Mouse (Mus musculus) forebrain, embryonic 10.5 days (tissue): ENCODE measurements at regions not wholly inside any gene's neighbourhood (a gene's known extent, or its start where the extent isn't known, plus 50 kb on each side); places are given as distances from the start of the nearest gene placed in this dataset.

Experiments
- DNase-seq: peaks from one replicate; pipeline ENCODE4 v3.0.0-alpha.2; 2017; ENCODE audit warnings: low spot score; ENCODE audit errors: extremely low spot score
- H3K27ac ChIP-seq: fragments of 300-500 bp; sonication (generic); 2 replicates; pipeline ENCODE4 v1.5.1; 2016; ENCODE audit warnings: mild to moderate bottlenecking
- H3K27me3 ChIP-seq: fragments of 300-500 bp; sonication (generic); 2 replicates; pipeline ENCODE4 v1.6.1; 2016; ENCODE audit warnings: mild to moderate bottlenecking; ENCODE audit not compliant: poor library complexity, severe bottlenecking
- H3K36me3 ChIP-seq: fragments of 300-500 bp; sonication (generic); replicated peaks from 2 replicates; pipeline ENCODE4 v1.6.1; 2016; ENCODE audit warnings: mild to moderate bottlenecking, moderate library complexity
- H3K4me1 ChIP-seq: fragments of 300-500 bp; sonication (generic); 2 replicates; pipeline ENCODE4 v1.6.1; 2016
- H3K4me3 ChIP-seq: fragments of 300-500 bp; sonication (generic); 2 replicates; pipeline ENCODE4 v1.5.1; 2016; ENCODE audit warnings: mild to moderate bottlenecking, moderate library complexity
- H3K9me3 ChIP-seq: fragments of 300-500 bp; sonication (generic); 2 replicates; pipeline ENCODE4 v1.6.1; 2016; ENCODE audit warnings: mild to moderate bottlenecking, moderate library complexity
- WGBS: fragments of 180-500 bp; shearing (Covaris S2); methylation state at CpG from one replicate; pipeline ENCODE4 v1.1.7; 2016; 5-methylcytosine and 5-hydroxymethylcytosine counted together

DNA sequence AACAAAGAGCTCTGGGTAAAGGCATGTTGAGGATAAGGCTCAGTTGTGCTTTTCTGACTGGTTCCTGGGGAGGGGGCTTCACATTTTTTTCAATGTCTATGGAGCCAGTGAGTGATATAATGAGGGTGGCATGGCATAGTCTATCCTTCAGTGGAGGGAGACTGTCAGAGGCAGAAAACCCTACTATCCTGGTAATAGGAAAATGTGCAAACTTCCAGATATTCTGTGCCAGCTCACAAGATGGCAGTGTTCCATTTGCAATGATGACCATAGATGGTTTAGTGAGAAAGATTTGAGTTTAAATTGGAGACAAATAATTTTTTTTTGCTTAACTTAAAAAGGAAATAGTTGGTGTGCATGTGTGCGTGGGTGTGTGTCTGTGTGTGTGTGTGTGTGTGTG is 352.8 kb downstream of the Dad1 start:
- Histone ChIP-seq H3K4me3 (no peak overlapping the region), H3K9me3 (no peaks in the 10 kb centered on the region), H3K27me3 (no peaks in the 10 kb centered on the region), H3K27ac (no peak overlapping the region), H3K4me1 (no peaks in the 10 kb centered on the region), H3K36me3 (no peaks in the 10 kb centered on the region)
- 96% methylated on average over 1 of the region's 1 CpGs for WGBS
- no peak for DNase-seq

DNA sequence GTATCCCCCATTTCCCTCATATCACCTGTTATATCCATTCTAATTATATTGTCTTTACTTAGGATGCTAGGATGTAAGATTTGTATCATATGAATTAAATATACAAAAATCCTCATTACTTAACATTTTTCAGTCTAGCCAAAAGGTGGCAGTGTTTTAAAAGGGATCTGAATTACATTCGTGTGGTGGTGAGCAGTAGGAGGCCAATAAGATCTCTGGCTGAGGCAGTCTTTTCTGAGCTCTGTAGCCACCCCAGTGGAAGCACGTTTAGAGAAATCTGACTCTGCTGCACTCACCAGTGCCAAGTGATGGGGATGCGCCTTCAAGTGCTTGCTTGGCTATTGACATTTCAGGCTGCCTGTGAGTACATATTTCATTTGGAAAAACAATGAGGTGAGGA is 372.6 kb downstream of the Dad1 start:
- Histone ChIP-seq H3K4me3 (no peak overlapping the region), H3K9me3 (no peaks in the 10 kb centered on the region), H3K27ac (no peak overlapping the region), H3K36me3 (no peaks in the 10 kb centered on the region), H3K4me1 (no peaks in the 10 kb centered on the region), H3K27me3 (no peaks in the 10 kb centered on the region)
- WGBS: 13% methylated on average over 3 of the region's 3 CpGs
- no peak for DNase-seq

DNA sequence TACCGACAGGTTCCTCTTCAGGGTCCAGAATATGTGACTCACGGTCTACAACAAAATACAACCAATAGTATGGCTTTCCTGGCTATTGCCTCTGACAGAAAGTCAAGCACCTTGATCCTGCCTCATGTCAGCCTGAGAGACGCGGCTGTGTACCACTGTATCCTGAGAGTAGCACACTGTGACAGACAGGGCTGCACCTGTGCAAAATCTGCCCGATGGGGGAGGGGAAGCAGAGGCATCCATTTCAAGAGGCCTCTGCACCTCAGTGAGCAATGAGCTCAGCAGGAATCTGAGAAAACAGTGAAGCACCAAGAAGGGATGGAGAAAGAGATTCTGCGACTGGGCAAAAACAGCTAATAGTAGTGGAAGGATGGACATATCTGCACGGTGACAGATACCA is 377.3 kb downstream of the Dad1 start:
- H3K27ac ChIP-seq: no peak overlapping the region
- WGBS: 64% methylated on average over 7 of the region's 7 CpGs

DNA sequence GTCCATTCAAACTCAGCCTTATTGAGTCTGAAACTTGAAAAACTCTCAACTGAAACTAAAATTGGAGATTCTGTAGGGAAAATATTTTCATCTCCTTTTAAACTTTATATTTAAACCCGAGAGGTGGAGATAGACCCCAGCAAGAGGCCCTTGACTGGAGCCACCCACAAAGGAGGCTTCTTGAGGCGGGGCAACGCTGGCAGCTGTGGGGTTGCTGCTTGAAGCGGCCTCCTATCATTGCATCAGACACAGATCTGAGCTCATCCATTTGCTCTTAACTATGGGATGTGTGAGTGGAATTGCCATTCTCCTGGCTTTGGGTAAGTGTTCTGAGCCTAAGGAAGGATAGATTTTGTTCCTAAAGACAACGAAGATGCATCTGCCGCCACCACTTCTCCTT is 378.2 kb downstream of the Dad1 start:
- DNase-seq: no peak
- Histone ChIP-seq H3K4me1 (no peaks in the 10 kb centered on the region), H3K4me3 (no peak overlapping the region), H3K27ac (no peak overlapping the region), H3K9me3 (no peaks in the 10 kb centered on the region), H3K36me3 (no peaks in the 10 kb centered on the region), H3K27me3 (no peaks in the 10 kb centered on the region)
- 68% methylated on average over 6 of the region's 6 CpGs for WGBS

More for the DNA sequence above, 377.3 kb downstream of the Dad1 start:
- Histone ChIP-seq H3K9me3 (no peaks in the 10 kb centered on the region), H3K4me3 (no peak overlapping the region), H3K27me3 (no peaks in the 10 kb centered on the region), H3K4me1 (no peaks in the 10 kb centered on the region), H3K36me3 (no peaks in the 10 kb centered on the region)
- no peak for DNase-seq

DNA sequence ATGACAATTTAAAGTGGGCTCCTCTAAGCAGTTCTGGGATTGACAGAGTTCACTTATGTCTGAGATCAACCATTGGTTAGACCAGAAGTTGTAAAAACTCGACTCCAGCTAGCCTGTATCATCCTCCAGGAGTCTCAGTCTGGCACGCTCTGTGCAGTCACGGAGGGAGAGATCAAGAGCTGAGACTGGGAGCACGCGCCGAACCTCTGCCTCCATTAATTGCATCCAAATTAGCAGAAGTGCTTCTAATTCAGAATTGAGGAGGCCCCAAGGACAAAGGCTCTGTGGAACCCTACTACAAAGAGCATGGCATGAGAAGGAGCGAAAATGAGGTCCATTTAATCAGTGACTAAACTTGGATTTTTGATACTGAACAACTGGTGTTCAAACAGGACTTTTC is 406.9 kb downstream of the Dad1 start:
- Histone ChIP-seq H3K27ac (no peak overlapping the region), H3K27me3 (no peaks in the 10 kb centered on the region), H3K4me3 (no peak overlapping the region), H3K9me3 (no peaks in the 10 kb centered on the region), H3K36me3 (no peaks in the 10 kb centered on the region), H3K4me1 (peaks cover 12% of the 10 kb centered on the region)
- peak; percentile 24 for DNase-seq
- 68% methylated on average over 7 of the region's 7 CpGs for WGBS

DNA sequence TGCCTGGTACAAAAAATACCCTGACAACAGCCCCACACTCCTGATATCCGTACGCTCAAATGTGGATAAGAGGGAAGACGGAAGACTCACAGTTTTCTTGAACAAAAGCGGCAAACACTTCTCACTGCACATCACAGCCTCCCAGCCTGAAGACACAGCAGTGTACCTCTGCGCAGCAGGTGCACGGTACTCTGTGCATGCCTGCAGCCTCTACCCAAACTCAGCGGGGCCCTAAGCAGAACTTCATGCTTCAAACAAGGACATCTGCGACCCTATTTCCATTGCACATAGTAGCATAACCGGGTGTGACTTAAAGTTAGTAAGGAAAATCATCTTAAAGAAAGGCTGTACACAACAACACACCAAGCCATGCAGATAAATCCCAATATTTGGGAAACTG is 408.3 kb downstream of the Dad1 start:
- Histone ChIP-seq H3K9me3 (no peaks in the 10 kb centered on the region), H3K4me1 (peaks cover 12% of the 10 kb centered on the region), H3K27me3 (no peaks in the 10 kb centered on the region), H3K4me3 (no peak overlapping the region), H3K36me3 (no peaks in the 10 kb centered on the region), H3K27ac (no peak overlapping the region)
- DNase-seq: no peak
- 95% methylated on average over 9 of the region's 9 CpGs for WGBS

DNA sequence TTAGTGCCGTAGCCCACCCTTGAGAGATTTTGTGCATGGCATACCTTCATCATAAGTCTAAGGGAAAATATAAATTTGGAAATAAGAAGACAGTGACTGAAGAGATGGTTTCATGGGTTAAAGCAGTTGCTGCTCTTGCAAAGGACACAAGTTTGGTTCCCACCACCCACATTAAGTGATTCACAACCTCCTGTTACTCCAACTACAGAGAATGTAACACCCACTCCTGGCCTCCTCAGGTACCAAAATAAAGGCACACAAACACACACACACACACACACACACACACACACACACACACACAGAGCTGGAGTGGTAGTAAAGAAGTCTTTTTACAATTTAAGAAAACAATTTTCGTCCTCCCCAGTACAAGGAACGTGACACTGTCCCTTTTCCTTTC is 421.4 kb downstream of the Dad1 start:
- H3K4me1 ChIP-seq: no peaks in the 10 kb centered on the region
- H3K27me3 ChIP-seq: no peaks in the 10 kb centered on the region
- no peak overlapping the region for H3K27ac ChIP-seq
- no peaks in the 10 kb centered on the region for H3K36me3 ChIP-seq
- H3K9me3 ChIP-seq: no peaks in the 10 kb centered on the region
- DNase-seq: no peak
- H3K4me3 ChIP-seq: no peak overlapping the region
- 92% methylated on average over 3 of the region's 3 CpGs for WGBS

DNA sequence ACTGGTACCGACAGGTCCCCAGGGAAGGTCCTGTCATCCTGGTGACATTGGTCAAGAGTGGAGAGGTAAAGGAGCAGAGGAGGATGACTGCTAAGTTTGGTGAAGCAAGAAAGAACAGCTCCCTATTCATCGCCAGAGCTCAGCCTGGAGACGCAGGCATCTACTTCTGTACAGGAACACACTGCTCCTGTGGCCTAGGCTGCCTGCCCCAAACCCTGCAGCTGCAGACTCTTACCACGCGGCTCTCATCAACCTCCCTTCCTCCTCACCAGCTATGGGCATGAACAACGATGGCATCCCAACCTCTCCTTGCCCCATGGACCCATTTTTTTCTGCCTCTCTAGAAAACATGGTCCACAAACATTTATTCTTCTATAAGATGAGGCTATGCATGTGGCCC is 422.3 kb downstream of the Dad1 start:
- no peaks in the 10 kb centered on the region for H3K27me3 ChIP-seq
- 79% methylated on average over 6 of the region's 6 CpGs for WGBS
- no peaks in the 10 kb centered on the region for H3K4me1 ChIP-seq
- no peak for DNase-seq
- no peaks in the 10 kb centered on the region for H3K9me3 ChIP-seq
- H3K36me3 ChIP-seq: no peaks in the 10 kb centered on the region
- no peak overlapping the region for H3K4me3 ChIP-seq
- H3K27ac ChIP-seq: no peak overlapping the region

DNA sequence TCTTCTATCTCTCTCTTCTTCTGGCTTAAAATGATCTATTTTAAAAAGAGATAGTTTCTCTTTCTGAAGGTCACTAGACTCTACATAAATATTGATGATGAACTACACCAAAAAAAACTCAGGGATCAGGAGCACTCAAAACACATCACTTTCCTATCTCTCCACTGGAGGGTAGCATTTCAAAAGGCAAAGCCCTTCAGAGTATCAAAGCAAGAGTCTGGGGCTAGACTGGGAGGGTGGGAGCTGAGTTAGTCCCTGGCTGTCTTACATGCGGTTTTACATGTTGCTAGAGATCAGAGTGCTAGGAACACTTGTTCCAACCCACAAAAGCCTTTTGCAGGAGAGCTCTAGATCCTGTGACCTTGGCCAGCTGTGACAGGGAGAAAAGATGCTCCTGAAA is 423.2 kb downstream of the Dad1 start:
- H3K36me3 ChIP-seq: no peaks in the 10 kb centered on the region
- 59% methylated on average over 1 of the region's 1 CpGs for WGBS
- H3K9me3 ChIP-seq: no peaks in the 10 kb centered on the region
- DNase-seq: no peak
- H3K4me1 ChIP-seq: no peaks in the 10 kb centered on the region
- H3K4me3 ChIP-seq: no peak overlapping the region
- H3K27me3 ChIP-seq: no peaks in the 10 kb centered on the region
- no peak overlapping the region for H3K27ac ChIP-seq

DNA sequence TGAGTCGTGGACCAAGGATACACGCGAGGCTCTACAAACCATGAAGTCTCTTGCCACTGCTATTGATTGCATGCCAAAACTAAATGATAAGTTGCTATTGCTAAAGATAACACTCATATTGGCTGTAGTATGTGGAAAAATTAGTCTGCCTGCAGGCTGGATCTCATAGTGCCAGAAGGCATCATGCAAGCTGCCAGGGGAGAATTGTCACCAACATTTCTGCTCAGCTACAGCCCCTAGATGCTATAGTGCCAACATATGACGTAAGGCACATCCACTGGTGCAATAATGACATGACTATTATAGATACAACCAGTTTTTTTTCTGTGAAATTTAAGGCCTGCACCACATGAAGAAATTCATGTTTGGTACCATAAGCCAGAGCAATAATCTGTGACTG is 427.1 kb downstream of the Dad1 start:
- WGBS: 90% methylated on average over 4 of the region's 4 CpGs
- no peak for DNase-seq
- H3K4me1 ChIP-seq: no peaks in the 10 kb centered on the region
- H3K9me3 ChIP-seq: no peaks in the 10 kb centered on the region
- H3K4me3 ChIP-seq: no peak overlapping the region
- H3K36me3 ChIP-seq: no peaks in the 10 kb centered on the region
- H3K27me3 ChIP-seq: no peaks in the 10 kb centered on the region
- H3K27ac ChIP-seq: no peak overlapping the region

DNA sequence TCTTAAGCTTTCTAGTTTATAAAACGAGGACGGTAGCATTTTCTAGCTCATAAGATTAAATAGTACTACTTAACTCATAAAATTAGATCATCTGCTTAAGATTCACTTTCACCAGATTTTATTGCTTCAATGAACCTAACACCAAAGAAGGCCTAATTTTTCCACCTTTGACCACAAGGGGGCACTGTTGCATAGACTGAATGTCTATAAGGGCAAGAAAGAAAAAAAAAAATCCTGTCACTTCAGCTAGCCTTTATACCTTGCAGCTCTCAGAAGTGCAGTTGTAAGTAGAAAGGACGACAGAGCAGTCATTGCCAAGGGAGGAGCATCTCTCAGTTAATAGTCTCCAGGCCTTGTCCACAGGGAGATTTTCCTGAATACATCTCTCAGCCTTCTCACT is 447.7 kb downstream of the Dad1 start:
- DNase-seq: peak; percentile 53
- Histone ChIP-seq H3K27ac (no peak overlapping the region), H3K4me1 (no peaks in the 10 kb centered on the region), H3K27me3 (no peaks in the 10 kb centered on the region; the same call in 1 of the 2 replicates), H3K4me3 (no peak overlapping the region), H3K9me3 (no peaks in the 10 kb centered on the region), H3K36me3 (no peaks in the 10 kb centered on the region)
- WGBS: 8% methylated on average over 3 of the region's 3 CpGs

DNA sequence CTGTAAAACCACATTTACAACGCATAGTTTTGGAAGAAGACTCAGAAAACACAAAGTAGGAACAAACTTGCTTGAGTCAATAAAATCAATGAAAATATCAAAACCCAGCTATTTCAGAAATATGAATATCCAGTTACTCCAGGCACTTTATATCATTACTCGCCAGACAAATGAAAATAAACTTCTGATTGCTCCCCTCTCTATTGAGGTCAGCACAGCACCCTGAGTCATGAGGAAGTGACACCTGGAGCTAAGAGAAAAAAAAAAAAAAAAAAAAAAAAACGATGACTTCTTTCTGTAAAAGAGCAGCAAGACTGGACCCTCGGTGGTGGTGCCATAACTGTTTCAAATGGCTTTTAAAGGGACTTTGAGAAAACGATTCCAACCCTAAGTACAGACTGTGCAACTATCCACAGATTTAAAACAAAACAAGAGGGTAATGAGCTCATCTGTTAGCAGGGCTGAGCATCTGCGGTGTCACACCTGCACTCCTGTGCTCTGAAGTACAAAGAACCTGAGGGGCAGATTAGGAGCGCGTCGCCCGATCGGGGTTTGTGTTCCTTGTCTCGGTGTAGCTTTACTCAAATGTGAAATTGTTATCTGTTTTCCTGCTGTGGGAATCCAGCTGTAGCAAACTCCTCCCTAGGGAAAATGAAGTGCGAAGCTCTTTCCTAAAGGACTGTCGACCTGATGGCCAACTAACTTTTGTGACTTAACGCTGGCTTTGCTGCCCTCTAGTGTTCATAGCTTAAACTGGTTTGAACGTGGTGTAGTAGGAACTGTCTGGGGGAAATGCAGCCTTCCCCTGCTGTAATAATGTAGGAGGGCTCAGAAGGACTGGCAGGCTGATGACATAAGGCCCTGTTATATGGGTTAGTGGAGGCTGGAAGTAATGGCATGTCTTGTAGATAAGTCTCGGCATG is 449.9 kb downstream of the Dad1 start:
- Histone ChIP-seq H3K36me3 (no peaks in the 10 kb centered on the region), H3K4me3 (peak overlapping the region; percentile 24; the same call in 1 of the 2 replicates), H3K27me3 (no peaks in the 10 kb centered on the region; the same call in 1 of the 2 replicates), H3K27ac (no peak overlapping the region), H3K4me1 (no peaks in the 10 kb centered on the region), H3K9me3 (no peaks in the 10 kb centered on the region)
- peak; percentile 53 for DNase-seq
- WGBS: 28% methylated on average over 17 of the region's 17 CpGs

DNA sequence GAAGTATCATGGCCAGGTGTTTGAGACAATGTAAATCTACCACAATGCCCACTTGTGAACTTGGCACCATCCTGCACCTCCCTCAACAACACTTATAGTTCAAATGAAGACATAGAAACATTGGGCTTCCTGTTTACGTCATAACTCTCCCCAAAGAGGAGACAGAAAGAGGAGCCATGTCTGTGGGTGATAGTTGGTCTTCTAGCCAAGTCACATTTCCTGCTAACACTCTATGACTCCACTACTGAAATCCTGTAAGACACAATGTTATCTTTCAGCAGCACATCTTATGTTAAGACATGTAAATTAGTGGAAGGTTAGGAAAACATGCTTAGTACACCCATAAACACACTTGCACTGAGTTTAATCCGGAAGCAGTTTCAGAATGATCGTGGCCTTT is 451.4 kb downstream of the Dad1 start:
- H3K4me3 ChIP-seq: no peak overlapping the region
- H3K36me3 ChIP-seq: no peaks in the 10 kb centered on the region
- 87% methylated on average over 3 of the region's 3 CpGs for WGBS
- H3K4me1 ChIP-seq: no peaks in the 10 kb centered on the region
- no peak overlapping the region for H3K27ac ChIP-seq
- DNase-seq: no peak
- no peaks in the 10 kb centered on the region; the same call in 1 of the 2 replicates for H3K27me3 ChIP-seq
- no peaks in the 10 kb centered on the region; the same call in 1 of the 2 replicates for H3K9me3 ChIP-seq
